Mouse (Mus musculus): ENCODE measurements around the gene Fli1. TPM values are rescaled to one million over a fixed set of nuclear protein-coding genes. Genes with fewer than 3 reads are reported as not detected.
A peak's percentile ranks its signal among the peaks of the same experiment; 100 is the strongest.

The Fli1 gene
- polyA plus RNA-seq, 1 experiment: 24.4 TPM

GRCm38 (mm10) chr9:32543040-32543581 lies 450 bp upstream of the Fli1 start:
- Histone ChIP-seq H3K4me1 (ENCODE audit: control insufficient read depth, insufficient read depth, insufficient read length) (peaks cover 14% of the 10 kb centered on the region; the same call in 1 of the 2 replicates), H3K27me3 (ENCODE audit: control insufficient read depth, insufficient read depth, low read length) (no peaks in the 10 kb centered on the region), H3K36me3 (ENCODE audit: control insufficient read depth, insufficient read depth, low read length) (no peaks in the 10 kb centered on the region), H3K4me3 (ENCODE audit: extremely low read depth, insufficient read depth, insufficient read length) (peak overlapping the region; percentile 98), H3K27ac (ENCODE audit: insufficient read depth, low read length) (no peak overlapping the region)
- no peak for DNase-seq (ENCODE audit: low read depth in 1 of 2, low spot score in 2 of 2)
- TF ChIP-seq CTCF (IDR thresholded peaks at IDR 0.05; ENCODE audit: extremely low read depth, insufficient read depth, insufficient read length, insufficient replicate concordance) (no peak), POLR2A (IDR thresholded peaks at IDR 0.05; ENCODE audit: low read depth, low read length) (no peak)
- 6% methylated on average over 18 of the region's 18 CpGs for WGBS

GRCm38 (mm10) chr9:32541223-32541901 lies 1.3 kb downstream of the Fli1 start:
- no peaks in the 10 kb centered on the region for H3K27me3 ChIP-seq (ENCODE audit: control insufficient read depth, insufficient read depth, low read length)
- H3K27ac ChIP-seq (ENCODE audit: insufficient read depth, low read length): peak overlapping the region; percentile 100
- under 1% methylated on average over 29 of the region's 30 CpGs for WGBS
- peak; percentile 52 for TF ChIP-seq POLR2A (IDR thresholded peaks at IDR 0.05; ENCODE audit: low read depth, low read length)
- no peak for TF ChIP-seq CTCF (IDR thresholded peaks at IDR 0.05; ENCODE audit: extremely low read depth, insufficient read depth, insufficient read length, insufficient replicate concordance)
- DNase-seq (ENCODE audit: low read depth in 1 of 2, low spot score in 2 of 2): peak; percentile 65 to 70
- peak overlapping the region; percentile 98 for H3K4me3 ChIP-seq (ENCODE audit: extremely low read depth, insufficient read depth, insufficient read length)
- peaks cover 20% of the 10 kb centered on the region; the same call in 1 of the 2 replicates for H3K4me1 ChIP-seq (ENCODE audit: control insufficient read depth, insufficient read depth, insufficient read length)
- no peaks in the 10 kb centered on the region for H3K36me3 ChIP-seq (ENCODE audit: control insufficient read depth, insufficient read depth, low read length)

DNA sequence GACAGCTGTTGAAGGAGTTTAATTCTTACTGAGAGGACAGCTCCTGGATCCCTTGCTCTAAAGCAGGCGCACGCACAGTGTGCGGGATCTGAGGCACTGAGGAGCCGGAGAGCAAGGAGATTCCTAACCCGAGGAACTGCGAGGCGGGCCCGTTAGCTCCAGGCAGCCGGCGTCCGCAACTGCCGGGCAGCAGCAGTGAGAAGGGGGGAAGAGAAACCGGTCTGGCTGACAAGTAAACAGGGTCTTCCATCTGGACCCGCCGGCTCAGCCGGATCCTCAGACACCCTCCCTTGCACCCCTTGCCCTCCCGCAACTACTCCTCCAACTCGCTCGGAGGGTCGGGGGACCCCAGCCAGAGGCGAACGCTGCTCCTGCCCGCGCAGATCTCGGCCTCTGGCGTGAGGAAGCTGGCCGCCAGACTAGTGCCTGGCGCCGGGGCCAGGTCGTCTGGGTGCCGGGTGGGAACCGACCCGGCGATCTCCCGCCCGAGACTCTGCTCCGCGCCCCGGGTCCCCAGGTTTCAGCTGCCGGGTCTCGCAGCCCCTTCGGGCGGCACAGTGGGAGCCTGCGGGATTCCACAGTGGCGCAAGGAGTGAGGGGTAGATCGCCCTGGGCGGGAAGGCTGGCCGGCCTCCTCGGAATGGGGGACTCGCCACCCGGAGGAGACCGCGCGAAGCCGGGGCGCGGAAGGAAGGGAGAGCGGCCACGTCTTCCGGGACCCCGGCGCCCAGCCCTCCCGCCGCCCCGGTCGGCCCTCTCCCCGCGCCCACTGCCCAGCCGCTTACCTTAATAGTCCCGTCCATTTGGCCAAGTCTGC lies 2.0 kb downstream of the Fli1 start:
- Histone ChIP-seq H3K36me3 (ENCODE audit: control insufficient read depth, insufficient read depth, low read length) (no peaks in the 10 kb centered on the region), H3K4me3 (ENCODE audit: extremely low read depth, insufficient read depth, insufficient read length) (peak overlapping the region; percentile 98), H3K4me1 (ENCODE audit: control insufficient read depth, insufficient read depth, insufficient read length) (peaks cover 26% of the 10 kb centered on the region; the same call in 1 of the 2 replicates), H3K27ac (ENCODE audit: insufficient read depth, low read length) (peak overlapping the region; percentile 100), H3K27me3 (ENCODE audit: control insufficient read depth, insufficient read depth, low read length) (no peaks in the 10 kb centered on the region)
- TF ChIP-seq CTCF (IDR thresholded peaks at IDR 0.05; ENCODE audit: extremely low read depth, insufficient read depth, insufficient read length, insufficient replicate concordance) (no peak), POLR2A (IDR thresholded peaks at IDR 0.05; ENCODE audit: low read depth, low read length) (no peak)
- under 1% methylated on average over 70 of the region's 70 CpGs for WGBS
- DNase-seq (ENCODE audit: low read depth in 1 of 2, low spot score in 2 of 2): peak in 1 of 2 experiments; percentile 41

DNA sequence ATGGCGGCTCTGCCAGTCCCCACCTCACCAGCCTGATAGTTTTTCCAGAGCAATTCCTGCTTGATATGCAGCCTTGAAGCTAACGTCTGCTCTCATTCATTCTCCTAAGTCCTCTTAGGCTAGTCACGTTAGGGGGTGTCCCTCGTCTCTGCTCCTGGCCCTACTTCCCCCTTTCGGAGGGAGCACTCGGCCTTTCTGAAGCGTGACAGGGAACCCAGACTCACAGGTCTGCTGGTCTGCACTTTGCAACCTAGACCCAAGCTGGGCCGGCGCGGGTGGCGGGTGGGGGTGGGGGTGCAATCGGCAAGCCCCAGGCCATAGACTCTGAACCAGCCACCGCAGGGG lies 2.6 kb downstream of the Fli1 start:
- Histone ChIP-seq H3K4me1 (ENCODE audit: control insufficient read depth, insufficient read depth, insufficient read length) (peaks cover 29% of the 10 kb centered on the region), H3K27me3 (ENCODE audit: control insufficient read depth, insufficient read depth, low read length) (no peaks in the 10 kb centered on the region), H3K4me3 (ENCODE audit: extremely low read depth, insufficient read depth, insufficient read length) (peak overlapping the region; percentile 98), H3K27ac (ENCODE audit: insufficient read depth, low read length) (peak overlapping the region; percentile 100), H3K36me3 (ENCODE audit: control insufficient read depth, insufficient read depth, low read length) (no peaks in the 10 kb centered on the region)
- under 1% methylated on average over 13 of the region's 13 CpGs for WGBS
- peak; percentile 3; the same call in 1 of the 2 replicates for TF ChIP-seq POLR2A (IDR thresholded peaks at IDR 0.05; ENCODE audit: low read depth, low read length)
- TF ChIP-seq CTCF (IDR thresholded peaks at IDR 0.05; ENCODE audit: extremely low read depth, insufficient read depth, insufficient read length, insufficient replicate concordance): no peak
- DNase-seq (ENCODE audit: low read depth in 1 of 2, low spot score in 2 of 2): peak; percentile 72 to 81

- no peaks in the 10 kb centered on the region for H3K36me3 ChIP-seq (ENCODE audit: control insufficient read depth, insufficient read depth, low read length)
- H3K4me3 ChIP-seq (ENCODE audit: extremely low read depth, insufficient read depth, insufficient read length): peak overlapping the region; percentile 98
- TF ChIP-seq CTCF (IDR thresholded peaks at IDR 0.05; ENCODE audit: extremely low read depth, insufficient read depth, insufficient read length, insufficient replicate concordance): no peak
- TF ChIP-seq POLR2A (IDR thresholded peaks at IDR 0.05; ENCODE audit: low read depth, low read length): no peak
- peak overlapping the region; percentile 72 for H3K27ac ChIP-seq (ENCODE audit: insufficient read depth, low read length)
- H3K4me1 ChIP-seq (ENCODE audit: control insufficient read depth, insufficient read depth, insufficient read length): peaks cover 31% of the 10 kb centered on the region
- WGBS: 6% methylated on average over 3 of the region's 3 CpGs
- DNase-seq (ENCODE audit: low read depth in 1 of 2, low spot score in 2 of 2): peak in 1 of 2 experiments; percentile 53
- H3K27me3 ChIP-seq (ENCODE audit: control insufficient read depth, insufficient read depth, low read length): no peaks in the 10 kb centered on the region
Observed at GRCm38 (mm10) chr9:32539321-32539761, 3.3 kb downstream of the Fli1 start.

GRCm38 (mm10) chr9:32538124-32538523 lies 4.5 kb downstream of the Fli1 start:
- no peaks in the 10 kb centered on the region for H3K27me3 ChIP-seq (ENCODE audit: control insufficient read depth, insufficient read depth, low read length)
- peak overlapping the region; percentile 48; the same call in 1 of the 2 replicates for H3K27ac ChIP-seq (ENCODE audit: insufficient read depth, low read length)
- TF ChIP-seq CTCF (IDR thresholded peaks at IDR 0.05; ENCODE audit: extremely low read depth, insufficient read depth, insufficient read length, insufficient replicate concordance): no peak
- no peak for TF ChIP-seq POLR2A (IDR thresholded peaks at IDR 0.05; ENCODE audit: low read depth, low read length)
- WGBS: 55% methylated on average over 5 of the region's 5 CpGs
- peaks cover 32% of the 10 kb centered on the region for H3K4me1 ChIP-seq (ENCODE audit: control insufficient read depth, insufficient read depth, insufficient read length)
- no peaks in the 10 kb centered on the region for H3K36me3 ChIP-seq (ENCODE audit: control insufficient read depth, insufficient read depth, low read length)
- no peak overlapping the region for H3K4me3 ChIP-seq (ENCODE audit: extremely low read depth, insufficient read depth, insufficient read length)
- DNase-seq (ENCODE audit: low read depth in 1 of 2, low spot score in 2 of 2): no peak
